Mouse (Mus musculus) right cerebral cortex, postnatal 4 days (tissue): ENCODE results near the gene Gatad2b.
"Not testable (repeated sequence)": the region's sequence is repeated elsewhere in the genome, so short reads cannot be mapped to it uniquely, and the experiment has no call there.

Source experiments
- DNase-seq: peaks from one replicate; pipeline ENCODE4 v3.0.0-alpha.2; 2022

The Gatad2b gene

GRCm38 (mm10) chr3:90313367-90313766, 20.4 kb downstream of the Gatad2b start:
- no peak for DNase-seq

DNA sequence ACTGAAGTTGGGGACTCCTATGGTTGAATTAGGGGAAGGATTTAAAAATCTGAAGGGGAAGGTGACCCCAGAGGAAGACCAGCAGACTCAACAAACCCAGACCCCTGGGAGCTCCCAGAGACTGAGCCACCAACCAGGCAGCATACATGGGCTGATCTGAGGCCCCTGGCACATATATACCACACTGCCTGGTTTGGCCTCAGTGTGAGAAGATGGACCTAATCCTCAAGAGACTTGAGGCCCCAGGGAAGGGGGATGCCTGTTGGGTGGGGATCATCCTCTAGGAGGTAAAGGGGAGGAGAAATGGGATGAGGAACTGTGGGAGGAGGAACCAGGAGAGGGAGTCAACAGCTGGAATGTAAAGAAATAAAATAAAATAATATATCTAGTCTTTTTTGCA, 21.3 kb downstream of the Gatad2b start:
- no peak for DNase-seq

DNA sequence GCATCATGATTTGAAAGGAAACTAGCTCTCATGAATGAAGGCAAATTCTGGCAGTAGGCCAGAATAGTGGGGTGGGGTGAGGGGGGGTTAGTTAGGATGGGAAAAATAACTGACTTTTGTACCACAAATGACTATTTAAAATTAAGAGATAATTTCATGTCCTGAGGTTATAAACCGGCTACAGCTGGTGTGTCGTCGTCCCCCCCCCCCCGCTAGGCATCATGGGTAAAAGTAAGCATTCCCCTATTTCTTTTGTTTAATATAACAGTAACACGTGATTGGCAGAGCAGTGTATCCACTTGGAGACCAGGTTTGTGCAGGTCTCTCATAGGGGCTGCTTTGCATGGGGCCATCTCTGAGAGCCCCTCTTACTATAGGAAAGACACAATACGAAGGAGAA, 29.3 kb downstream of the Gatad2b start:
- DNase-seq: peak; percentile 7

DNA sequence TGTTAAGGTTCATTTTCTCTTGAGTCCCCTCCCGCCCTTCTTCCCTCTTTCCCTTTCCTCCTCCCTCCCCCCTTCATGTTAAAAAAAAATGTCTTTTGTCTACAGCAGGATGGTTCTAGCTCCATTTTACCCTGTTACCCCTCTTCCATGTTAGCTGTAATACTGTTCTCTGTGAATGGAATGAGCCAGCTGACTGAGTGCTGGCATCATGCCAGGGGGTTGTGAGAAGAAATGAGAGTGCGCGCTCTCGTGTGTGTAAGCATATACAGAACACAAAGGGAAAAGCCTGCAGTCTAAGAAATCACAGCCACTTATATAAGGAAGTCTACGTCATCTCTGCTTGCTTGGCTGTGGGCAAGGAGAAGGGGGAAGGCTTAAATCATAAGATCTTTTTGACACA, 30.1 kb downstream of the Gatad2b start:
- peak; percentile 86 for DNase-seq

DNA sequence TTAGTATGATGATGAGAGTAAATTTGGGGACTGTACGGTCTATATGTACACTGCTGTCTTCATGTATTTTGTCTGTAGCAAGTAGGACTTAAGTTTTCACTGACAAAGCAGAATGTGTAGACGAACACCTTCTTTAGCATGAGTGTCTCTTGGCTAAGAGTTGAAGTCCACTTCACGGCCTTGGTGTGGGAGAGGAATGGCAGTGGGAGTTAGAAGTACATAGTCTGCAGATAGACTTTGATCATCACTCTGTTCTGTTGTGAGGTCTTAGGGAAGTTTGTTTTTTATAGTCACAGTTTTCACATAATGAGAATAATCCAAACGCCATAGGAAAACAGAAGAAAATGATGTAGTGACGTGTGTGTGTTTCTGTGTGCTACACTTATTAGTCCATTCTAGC, 39.5 kb downstream of the Gatad2b start:
- no peak for DNase-seq

GRCm38 (mm10) chr3:90335517-90335916, 42.5 kb downstream of the Gatad2b start:
- DNase-seq: no peak

GRCm38 (mm10) chr3:90338190-90338589, 45.2 kb downstream of the Gatad2b start:
- DNase-seq: no peak

DNA sequence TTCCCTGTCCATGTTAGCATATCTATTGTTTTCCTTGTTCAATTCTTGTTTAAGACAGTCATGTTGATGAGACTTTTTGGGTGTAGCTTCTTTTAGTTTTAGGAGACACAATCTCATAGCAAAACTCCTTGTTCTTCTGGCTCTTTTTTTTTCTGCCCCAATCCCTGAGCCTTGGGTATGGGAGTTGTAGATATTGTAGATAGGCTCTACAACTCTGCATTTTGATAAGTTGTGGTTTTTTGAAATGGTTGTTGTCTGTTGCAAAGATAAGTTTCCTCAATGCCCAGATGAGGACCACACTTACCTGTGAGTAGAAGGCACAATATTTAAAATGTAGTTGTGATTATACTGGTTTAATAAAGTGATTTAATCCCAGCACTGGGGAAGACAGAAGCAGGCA, 47.2 kb downstream of the Gatad2b start:
- DNase-seq: no peak

DNA sequence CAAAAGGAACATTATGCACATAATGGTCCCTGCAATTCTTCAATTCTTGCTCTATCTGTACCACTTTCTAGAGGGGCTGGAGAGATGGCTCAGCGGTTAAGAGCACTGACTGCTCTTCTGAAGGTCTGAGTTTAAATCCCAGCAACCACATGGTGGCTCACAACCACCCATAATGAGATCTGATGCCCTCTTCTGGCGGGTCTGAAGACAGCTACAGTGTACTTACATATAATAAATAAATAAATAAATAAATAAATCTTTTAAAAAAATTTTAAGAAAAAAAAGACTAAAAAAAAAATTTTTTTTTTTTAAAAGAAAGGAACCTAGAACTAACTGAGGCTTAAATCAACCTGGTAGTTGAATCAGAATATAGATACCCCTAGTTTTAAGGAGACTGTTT, 49.9 kb downstream of the Gatad2b start:
- not testable (repeated sequence) for DNase-seq

- DNase-seq: no peak
Measured at GRCm38 (mm10) chr3:90347847-90348246, 54.9 kb downstream of the Gatad2b start.

- no peak for DNase-seq
Measured at GRCm38 (mm10) chr3:90357959-90358358, 65.0 kb downstream of the Gatad2b start.

GRCm38 (mm10) chr3:90359230-90359629, 66.3 kb downstream of the Gatad2b start:
- no peak for DNase-seq

- DNase-seq: no peak
Measured at GRCm38 (mm10) chr3:90361476-90361875, 68.5 kb downstream of the Gatad2b start.

DNA sequence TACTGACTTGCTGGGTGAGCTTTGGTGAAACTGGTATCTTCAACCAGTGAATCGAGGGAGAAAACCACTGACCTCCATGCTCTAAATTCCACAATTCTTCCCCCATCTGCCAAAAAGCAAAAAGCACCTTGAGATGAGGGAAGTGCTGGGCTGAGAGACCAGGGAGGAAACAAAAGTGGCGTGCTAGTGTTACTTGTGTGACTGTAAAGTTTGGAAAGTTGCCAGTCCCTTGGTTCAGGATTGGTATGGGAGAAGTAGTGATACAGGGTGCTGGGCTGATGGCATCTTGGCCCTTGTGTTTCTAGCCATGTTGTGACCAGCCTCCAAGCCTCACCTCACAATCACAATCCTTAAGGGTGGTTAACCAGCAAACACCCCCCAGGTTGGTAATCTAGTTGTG, 69.4 kb downstream of the Gatad2b start:
- no peak for DNase-seq

DNA sequence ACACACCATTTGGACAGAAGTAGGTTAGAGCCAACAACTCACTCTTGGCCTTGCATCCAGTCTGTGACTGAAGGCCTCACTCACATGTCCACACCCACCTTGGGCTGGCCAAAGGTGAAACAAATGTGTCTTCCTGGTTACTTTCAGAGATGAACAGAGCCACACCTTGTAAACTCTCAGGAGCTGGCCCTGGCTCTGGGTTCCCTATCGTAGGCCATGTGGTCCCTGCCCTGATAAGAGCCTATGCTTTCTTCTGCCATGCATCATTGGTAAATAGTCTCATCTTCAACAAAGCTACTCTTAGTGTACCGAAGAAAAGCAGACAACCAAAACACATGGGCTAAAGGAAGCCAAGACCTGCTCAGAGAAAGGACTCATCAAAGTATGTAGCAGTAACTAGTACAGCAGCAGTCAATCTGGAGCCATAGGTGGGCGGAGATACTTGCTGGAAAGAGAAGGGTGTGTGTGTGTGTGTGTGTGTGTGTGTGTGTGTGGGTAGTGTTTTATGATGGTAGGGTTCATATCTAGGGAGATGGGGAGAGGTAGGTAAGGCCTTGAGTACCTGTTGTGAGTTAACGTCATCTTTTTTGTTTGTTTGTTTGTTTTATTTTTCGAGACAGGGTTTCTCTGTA, 74.1 kb downstream of the Gatad2b start:
- DNase-seq: no peak

DNA sequence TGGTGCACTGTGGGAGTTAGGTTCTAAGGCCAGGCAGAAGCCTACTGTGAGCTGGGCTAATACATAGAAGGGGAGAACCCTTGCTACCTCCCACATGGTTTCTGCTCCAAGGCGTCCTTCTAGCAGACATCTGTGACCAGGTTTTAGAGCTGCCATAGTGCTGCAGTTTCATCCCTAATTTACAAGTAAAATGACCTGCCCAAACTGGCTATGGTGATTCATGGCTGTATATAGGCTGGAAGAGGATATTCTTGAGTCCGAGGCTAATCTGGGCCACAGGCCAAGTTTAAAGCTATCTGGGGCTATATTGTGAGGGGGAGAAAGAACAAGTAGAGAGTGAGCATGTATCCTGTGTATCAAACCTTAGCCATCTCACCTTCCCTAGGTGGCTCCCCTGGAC, 76.1 kb downstream of the Gatad2b start:
- no peak for DNase-seq

- no peak for DNase-seq
Measured at GRCm38 (mm10) chr3:90371857-90372256, 78.9 kb downstream of the Gatad2b start.

DNA sequence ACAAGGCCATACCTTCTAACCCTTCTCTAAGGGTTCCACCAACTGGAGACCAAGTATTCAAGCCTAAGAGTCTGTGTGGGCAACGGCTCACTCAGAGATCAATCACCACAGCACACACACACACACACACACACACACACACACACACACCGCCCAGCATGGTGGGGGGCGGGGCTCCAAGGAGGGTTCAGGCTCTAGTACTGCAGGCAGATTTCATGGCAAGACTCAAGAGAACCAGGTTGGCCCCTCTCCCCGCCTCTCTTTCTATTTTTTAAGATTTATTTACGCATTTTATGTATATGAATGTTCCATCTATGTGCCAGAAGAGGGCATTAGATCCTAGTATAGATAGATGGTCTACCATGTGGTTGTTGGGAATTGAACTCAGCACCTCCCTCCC, 79.8 kb downstream of the Gatad2b start:
- DNase-seq: no peak

DNA sequence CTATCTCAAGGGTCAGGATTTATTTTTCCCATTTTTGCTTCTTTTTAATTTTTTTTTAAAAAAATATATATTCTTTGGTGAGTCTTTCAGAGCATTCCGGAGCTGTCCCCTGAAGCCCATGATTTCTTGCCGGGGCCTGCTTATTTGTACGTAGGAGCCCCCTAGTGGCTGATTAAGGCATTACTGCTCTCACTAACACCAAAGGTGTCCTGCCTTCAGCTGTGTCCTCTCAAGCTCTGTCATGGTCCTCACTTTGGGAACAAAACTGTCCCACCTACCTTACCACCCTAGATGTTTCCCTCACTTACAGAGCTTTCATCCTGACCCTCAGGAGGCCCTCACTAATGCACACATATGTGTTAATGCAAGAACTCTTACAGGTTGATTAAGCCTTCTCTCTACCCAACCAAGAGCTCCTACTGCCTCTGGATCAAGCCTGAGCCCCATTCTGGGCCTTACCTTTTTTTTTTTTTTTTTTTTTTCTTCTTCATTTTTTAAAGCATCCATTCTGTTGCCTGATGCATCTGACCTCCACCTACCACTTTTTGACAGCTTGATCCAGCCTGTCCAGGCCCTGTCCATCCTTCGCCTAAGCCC, 80.6 kb downstream of the Gatad2b start:
- DNase-seq: peak; percentile 85

DNA sequence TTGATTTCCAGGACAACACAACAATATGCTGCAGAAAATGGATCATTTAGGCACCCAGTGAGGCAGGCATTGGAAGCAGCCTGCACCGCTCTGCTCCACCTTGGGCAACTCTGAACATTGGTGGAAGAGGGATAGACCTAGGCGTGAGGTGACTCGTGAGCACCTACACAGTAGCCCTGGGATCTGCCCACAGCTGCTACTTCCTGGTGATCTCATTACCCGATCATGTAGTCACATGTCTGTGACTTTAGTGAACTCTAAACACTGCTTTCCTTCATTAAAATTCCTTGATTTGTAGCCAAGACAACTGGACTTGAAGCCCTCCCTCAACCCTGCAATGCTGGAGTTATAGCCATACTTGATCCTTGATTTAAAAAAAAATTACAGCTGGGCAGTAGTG, 81.4 kb downstream of the Gatad2b start:
- DNase-seq: no peak

DNA sequence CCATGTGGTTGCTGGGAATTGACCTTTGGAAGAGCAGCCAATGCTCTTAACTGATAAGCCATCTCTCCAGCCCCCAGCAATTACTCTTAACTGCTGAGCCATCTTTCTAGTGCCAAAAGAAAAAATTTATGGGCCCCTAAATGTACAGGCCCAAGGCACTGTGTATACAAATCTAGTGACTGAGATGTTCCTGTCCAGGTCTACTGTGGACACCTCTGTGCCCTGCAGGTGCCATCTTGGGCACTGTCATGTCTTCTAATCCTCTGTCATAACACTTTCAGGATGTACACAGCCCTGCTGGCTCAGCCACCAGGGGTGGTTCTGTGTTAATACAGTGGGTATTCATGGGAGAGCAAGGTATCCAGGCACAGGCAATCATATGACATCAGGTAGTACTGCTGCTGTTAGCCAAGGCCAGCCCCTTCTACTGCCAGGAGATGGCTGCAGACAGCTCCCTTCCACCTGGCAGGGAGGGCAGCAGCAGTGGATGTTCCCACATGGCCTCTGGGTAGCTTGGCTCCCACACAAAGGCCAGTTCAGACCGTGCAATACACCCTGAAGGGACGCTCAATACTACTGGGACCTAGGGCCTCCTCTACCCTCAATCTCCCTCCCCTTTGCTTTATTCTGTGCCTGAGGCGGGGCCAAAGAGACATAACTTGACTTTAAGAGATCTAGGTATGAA, 82.7 kb downstream of the Gatad2b start:
- no peak for DNase-seq

GRCm38 (mm10) chr3:90376247-90376585, 83.2 kb downstream of the Gatad2b start:
- no peak for DNase-seq

- no peak for DNase-seq
Measured at GRCm38 (mm10) chr3:90378496-90378895, 85.5 kb downstream of the Gatad2b start.

GRCm38 (mm10) chr3:90381727-90382126, 88.7 kb downstream of the Gatad2b start:
- DNase-seq: no peak

GRCm38 (mm10) chr3:90383690-90384089, 90.7 kb downstream of the Gatad2b start:
- no peak for DNase-seq
